Mouse (Mus musculus) retina, adult 2 months (tissue): ENCODE measurements at regions not wholly inside any gene's neighbourhood (a gene's known extent, or its start where the extent isn't known, plus 50 kb on each side); places are given as distances from the start of the nearest gene placed in this dataset.

Source experiments
- DNase-seq: peaks from one replicate; pipeline ENCODE4 v3.0.0-alpha.2; 2012; ENCODE audit warnings: low read depth, low spot score

DNA sequence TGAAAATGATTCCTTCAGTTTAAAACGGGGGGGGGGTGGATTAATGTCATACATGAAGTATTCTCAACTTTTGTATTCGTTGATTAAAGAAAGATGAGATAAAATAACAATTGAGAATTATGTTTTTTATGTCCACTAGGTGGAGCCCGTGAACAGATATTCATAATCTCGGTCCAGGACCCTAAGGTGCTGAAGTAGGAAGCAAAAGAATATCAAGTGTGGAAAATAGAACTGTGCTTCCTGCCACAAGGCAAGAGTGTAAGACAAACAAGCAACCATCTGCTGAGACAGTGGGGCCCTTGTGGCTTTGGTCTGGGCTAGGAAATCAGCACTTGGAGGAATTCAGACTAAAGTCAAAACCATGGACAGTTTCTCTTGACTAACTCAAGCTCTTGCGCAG is 50.9 kb upstream of the Kap start:
- DNase-seq = no peak

DNA sequence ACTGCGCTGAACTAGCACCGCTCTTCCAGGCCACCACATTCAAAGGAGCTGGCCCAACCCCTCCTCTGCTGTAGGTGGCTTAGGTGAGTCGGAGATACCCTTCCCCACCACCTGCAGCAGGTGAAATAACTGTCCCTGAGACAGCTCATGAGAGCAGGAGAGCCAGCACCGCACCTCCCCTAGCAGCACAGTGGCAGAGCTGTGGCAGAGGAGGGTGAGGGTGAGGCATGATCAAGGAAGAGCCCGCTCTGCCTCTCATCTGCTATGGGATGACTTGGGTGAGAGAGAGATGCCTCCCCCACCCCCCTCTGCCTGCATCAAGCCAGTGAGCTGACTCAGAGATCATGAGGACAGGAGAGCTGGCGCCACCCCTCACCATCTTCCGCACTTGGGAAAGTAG is 81.1 kb upstream of the Kap start:
- no peak for DNase-seq

- no peak for DNase-seq
Measured at GRCm38 (mm10) chr6:133935671-133936070, 82.1 kb upstream of the Kap start.

- no peak for DNase-seq
Measured at GRCm38 (mm10) chr6:133959902-133960634, 75.4 kb upstream of the Etv6 start.

- DNase-seq = peak; percentile 46
Measured at GRCm38 (mm10) chr6:133960713-133961112, 74.8 kb upstream of the Etv6 start.

DNA sequence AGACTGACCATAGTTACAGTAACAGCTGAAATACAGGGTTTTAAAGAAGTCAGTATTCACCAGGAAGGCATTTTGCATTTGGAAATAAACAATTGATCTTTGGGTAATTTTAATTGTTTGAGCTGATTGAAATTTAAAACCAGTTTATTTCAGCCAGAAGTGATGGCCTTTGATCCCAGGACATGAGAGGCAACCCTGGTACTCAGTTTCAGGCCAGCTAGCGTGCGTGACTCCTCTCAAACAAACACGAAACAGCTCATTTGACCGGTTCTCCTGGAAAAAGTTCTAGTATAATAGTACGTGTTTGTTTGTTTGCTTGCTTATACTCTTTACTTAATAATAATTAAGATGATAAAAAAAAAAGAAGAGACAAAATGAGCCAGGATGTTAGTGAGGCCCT is 72.9 kb upstream of the Etv6 start:
- DNase-seq = no peak

DNA sequence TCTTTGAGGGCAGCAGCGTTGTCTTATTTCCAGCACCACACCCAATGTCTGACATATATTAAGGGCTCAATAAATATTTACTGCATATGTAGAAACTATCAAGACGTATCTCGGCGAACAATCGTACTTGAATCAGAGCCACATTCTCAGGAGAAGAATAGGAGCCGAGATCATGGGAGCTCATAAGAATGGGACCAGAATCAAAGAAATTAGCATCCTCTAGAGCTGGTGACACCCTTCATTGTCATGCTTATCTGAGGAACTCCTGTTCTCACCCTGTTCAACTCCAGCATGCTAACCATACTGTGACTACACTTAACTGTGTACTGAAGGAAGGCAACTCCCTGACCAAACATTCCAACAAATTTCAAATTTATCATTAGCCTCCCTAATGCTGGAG is 72.2 kb upstream of the Etv6 start:
- no peak for DNase-seq

- DNase-seq = no peak
Measured at GRCm38 (mm10) chr6:133967286-133967685, 68.2 kb upstream of the Etv6 start.

GRCm38 (mm10) chr6:133972054-133972705 is 63.3 kb upstream of the Etv6 start:
- no peak for DNase-seq

DNA sequence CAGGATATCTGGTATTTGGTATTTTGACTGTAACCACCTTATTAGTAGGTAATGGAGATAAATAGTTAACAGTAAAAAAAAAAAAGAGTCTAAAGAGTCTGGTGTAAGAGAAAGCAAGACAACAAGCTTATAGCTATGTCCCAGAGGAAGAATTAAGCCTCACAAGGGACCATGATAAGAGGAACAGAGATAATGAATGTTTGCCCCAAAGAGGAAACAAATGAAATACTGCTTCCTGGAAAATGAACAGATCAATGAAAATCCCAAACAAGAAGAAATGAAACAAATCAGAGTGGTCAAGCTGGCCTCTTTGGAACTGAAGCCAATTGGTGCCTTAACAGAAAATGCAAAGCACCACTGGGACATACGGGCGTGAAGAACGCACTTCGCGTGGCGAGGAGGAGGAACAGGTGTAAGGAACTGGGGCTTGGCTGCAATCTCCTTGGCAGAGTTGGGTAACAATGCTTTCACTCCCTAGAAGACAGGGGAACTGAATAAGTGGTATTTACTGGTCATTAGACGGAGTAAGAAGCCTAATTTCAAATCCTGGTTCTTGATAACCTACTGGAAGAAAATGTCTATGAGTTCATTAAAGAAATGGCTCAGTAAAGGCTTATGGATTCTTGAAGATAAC is 62.2 kb upstream of the Etv6 start:
- DNase-seq = no peak

DNA sequence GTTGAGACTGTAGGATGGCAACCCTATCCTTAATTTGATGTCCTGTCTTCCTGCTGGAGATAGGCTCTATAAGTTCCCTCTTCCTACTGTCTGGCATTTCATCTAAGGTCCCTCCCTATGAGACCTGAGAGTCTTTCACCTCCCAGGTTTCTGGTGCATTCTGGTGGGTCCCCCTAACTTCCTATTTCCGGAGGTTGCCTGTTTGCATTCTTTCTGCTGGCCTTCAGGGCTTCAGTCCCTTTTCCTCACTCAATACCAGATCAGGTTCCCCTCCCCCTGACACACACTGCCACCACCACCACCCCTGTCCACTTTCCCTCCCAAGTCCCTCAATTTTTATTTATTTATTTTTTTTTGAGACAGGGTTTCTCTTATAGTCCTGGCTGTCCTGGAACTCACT is 59.5 kb upstream of the Etv6 start:
- no peak for DNase-seq

GRCm38 (mm10) chr6:133976854-133977253 is 58.6 kb upstream of the Etv6 start:
- DNase-seq = no peak

GRCm38 (mm10) chr6:133983804-133984514 is 51.5 kb upstream of the Etv6 start:
- no peak for DNase-seq

DNA sequence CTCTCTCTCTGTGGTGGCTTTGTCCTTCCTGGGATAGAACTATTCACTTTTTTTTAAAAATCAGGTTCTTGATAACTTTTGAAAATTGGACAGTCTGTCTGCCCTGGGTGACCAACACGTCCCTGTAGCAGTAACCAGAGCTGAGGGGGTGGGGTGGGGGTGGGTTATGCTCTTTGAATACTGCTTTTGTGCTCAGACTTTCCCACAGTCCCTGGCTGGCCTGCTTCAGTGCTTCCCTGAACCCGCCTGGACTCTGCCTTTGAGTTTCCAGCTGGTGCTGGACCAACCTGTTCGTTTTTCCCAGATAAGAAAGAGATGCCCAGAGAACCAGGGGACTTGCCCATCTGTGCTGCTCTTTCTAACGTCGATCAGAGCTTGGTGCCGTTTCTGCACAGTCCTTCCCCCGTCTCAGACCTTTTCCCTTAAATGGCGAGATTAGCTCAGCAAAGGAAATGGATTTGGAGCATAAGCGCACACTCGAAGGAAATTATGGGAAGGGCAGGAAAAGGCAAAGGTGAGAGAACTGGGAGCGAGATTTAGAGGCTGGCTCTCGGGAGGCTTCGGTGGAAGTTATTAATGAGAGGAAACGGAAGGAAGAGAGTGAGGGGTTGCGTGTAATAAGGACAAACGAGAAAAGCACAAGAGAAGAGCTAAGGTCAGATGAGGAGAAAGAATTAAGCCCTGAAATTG is 50.7 kb upstream of the Etv6 start:
- DNase-seq = no peak
